Mouse (Mus musculus): ENCODE results near the gene Pptc7. TPM values are rescaled to one million over a fixed set of nuclear protein-coding genes. Genes with fewer than 3 reads are reported as not detected.
"Not testable (repeated sequence)": the region's sequence is repeated elsewhere in the genome, so short reads cannot be mapped to it uniquely, and the experiment has no call there.

Pptc7 gene
- polyA plus RNA-seq, 1 experiment from 2014 or later: 10.7 TPM

DNA sequence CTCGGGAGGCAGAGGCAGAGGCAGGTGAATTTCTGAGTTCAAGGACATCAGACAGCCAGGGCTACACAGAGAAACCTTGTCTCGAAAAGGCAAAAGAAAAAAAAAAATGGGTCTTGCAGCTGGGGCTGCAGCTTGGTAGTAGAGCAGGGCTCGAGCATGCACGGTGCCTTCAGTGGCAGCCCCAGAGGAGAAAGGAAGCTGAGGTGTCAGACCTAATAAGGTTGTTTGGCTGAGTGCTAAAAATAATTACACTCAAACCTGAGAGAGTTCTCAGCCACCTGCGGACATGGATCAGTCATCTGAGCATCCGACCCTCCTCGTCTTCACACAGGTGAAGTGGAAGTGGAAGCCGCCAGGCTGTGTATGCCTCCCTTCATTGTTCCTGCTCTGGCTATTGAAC lies 26.5 kb downstream of the Pptc7 start:
- no peak overlapping the region for H3K27ac ChIP-seq
- no peak overlapping the region for H3K4me2 ChIP-seq
- WGBS: 83% methylated on average over 8 of the region's 8 CpGs
- no peak for ATAC-seq (ENCODE audit: low FRiP score)
- no peak overlapping the region for H3K9ac ChIP-seq
- peaks cover 43% of the 10 kb centered on the region for H3K36me3 ChIP-seq (replicated peaks)
- H3K4me1 ChIP-seq: no peaks in the 10 kb centered on the region
- H3K27me3 ChIP-seq: no peaks in the 10 kb centered on the region
- H3K4me3 ChIP-seq (replicated peaks): no peak overlapping the region
- no peaks in the 10 kb centered on the region for H3K9me3 ChIP-seq

- no peak for ATAC-seq (ENCODE audit: low FRiP score)
- H3K4me2 ChIP-seq: no peak overlapping the region
- H3K9me3 ChIP-seq: no peaks in the 10 kb centered on the region
- H3K36me3 ChIP-seq (replicated peaks): peaks cover 48% of the 10 kb centered on the region
- H3K27ac ChIP-seq: 0 out of 2 replicates have a peak overlapping the region, but pooled peaks have one; percentile 5
- WGBS: 66% methylated on average over 7 of the region's 7 CpGs
- H3K9ac ChIP-seq: no peak overlapping the region
- no peaks in the 10 kb centered on the region for H3K4me1 ChIP-seq
- H3K4me3 ChIP-seq (replicated peaks): no peak overlapping the region
- no peaks in the 10 kb centered on the region for H3K27me3 ChIP-seq
Measured at GRCm38 (mm10) chr5:122311692-122312091, 27.5 kb downstream of the Pptc7 start.

DNA sequence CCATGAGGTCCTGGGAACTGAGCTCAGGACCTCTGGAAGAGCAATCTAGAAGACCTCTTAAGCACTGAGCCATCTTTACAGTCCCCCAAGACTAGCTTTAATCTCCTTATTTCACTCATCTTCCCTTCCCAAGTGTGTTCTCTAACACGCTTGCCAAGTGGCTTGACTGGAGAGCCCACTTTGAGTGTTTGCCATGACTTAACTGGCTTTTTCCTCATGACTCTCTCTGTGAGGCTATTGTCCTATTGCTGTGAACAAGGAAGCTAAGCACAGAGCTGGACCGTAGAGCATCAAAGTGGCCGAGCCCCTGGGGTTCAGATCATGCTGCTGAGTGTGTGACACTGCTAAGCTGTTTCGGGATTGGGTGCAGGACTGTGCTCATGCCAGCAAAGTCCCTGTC lies 28.2 kb downstream of the Pptc7 start:
- Histone ChIP-seq H3K27ac (no peak overlapping the region), H3K9ac (no peak overlapping the region), H3K9me3 (no peaks in the 10 kb centered on the region), H3K4me2 (no peak overlapping the region), H3K27me3 (no peaks in the 10 kb centered on the region), H3K4me1 (no peaks in the 10 kb centered on the region), H3K4me3 (replicated peaks) (no peak overlapping the region), H3K36me3 (replicated peaks) (peaks cover 54% of the 10 kb centered on the region)
- 83% methylated on average over 4 of the region's 4 CpGs for WGBS
- no peak for ATAC-seq (ENCODE audit: low FRiP score)

DNA sequence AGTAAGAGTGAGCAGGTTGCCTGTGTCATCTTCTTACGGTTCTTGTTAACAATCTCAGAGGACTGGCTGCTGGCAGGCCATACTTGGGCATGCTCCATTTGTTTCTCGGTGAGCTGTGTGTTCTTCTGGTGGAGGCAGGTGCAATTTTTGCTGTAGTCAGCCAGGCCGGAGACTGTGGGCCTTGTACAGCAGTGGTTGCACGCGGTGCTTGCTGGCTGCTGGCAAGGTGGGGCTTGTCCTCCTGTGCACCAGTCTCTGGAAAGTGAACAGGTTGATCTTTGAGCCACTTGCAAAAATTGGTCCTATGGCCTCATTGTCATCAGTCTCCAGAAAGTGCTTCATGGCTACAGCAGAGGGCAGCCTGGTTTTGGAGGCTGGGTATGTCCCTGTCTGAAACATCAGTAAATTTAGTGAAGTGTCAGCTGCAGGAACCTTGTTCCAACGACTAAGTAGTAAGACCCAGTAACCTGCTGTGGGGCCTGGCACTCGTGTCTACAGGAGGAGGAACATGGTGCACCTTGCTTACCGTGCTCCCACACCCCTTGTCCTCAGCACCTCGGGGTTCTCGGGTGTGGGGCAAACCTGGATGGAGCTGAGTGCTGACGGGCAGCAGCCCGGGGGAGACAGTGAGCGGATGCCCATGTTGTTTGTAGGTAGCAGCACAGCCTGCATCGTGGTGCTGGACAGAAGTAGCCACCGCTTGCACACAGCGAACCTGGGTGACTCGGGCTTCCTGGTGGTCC lies 28.9 kb downstream of the Pptc7 start:
- no peak for ATAC-seq (ENCODE audit: low FRiP score)
- Histone ChIP-seq H3K36me3 (replicated peaks) (peaks cover 53% of the 10 kb centered on the region), H3K9ac (no peak overlapping the region)

GRCm38 (mm10) chr5:122314966-122315667 lies 31.0 kb downstream of the Pptc7 start:
- ATAC-seq (ENCODE audit: low FRiP score): no peak
- Histone ChIP-seq H3K9ac (no peak overlapping the region), H3K36me3 (replicated peaks) (peaks cover 46% of the 10 kb centered on the region), H3K4me2 (no peak overlapping the region), H3K27ac (no peak overlapping the region), H3K27me3 (no peaks in the 10 kb centered on the region), H3K4me3 (replicated peaks) (no peak overlapping the region), H3K4me1 (no peaks in the 10 kb centered on the region), H3K9me3 (no peaks in the 10 kb centered on the region)
- 81% methylated on average over 20 of the region's 20 CpGs for WGBS

More for the DNA sequence above, 28.9 kb downstream of the Pptc7 start:
- Histone ChIP-seq H3K4me1 (no peaks in the 10 kb centered on the region), H3K9me3 (no peaks in the 10 kb centered on the region), H3K4me2 (no peak overlapping the region), H3K27me3 (no peaks in the 10 kb centered on the region), H3K27ac (no peak overlapping the region), H3K4me3 (replicated peaks) (no peak overlapping the region)
- WGBS: 92% methylated on average over 17 of the region's 17 CpGs

GRCm38 (mm10) chr5:122317329-122318045 lies 33.3 kb downstream of the Pptc7 start:
- Histone ChIP-seq H3K4me1 (no peaks in the 10 kb centered on the region), H3K4me3 (replicated peaks) (no peak overlapping the region), H3K9me3 (no peaks in the 10 kb centered on the region), H3K27me3 (no peaks in the 10 kb centered on the region), H3K27ac (no peak overlapping the region), H3K36me3 (replicated peaks) (peaks cover 52% of the 10 kb centered on the region), H3K4me2 (no peak overlapping the region), H3K9ac (no peak overlapping the region)
- WGBS: 85% methylated on average over 11 of the region's 11 CpGs
- no peak for ATAC-seq (ENCODE audit: low FRiP score)

DNA sequence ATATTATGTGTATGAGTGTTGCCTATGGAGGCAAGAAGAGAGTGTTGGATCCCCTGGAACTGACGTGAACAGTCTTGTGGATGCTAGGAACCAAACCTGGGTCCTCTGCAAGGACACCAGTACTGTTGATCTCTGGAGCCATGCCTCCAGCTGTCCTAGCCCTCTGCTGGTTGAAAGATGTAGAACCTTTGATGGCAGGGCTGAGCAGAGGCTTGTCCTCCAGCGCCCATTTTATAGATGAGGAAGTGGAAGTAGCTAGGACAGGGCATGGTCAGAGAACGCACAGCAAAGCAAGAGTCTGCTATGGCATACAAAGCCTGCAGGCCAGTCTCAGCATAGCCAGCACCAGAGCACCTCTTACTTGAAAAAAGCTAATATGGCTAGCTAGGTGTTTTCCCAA lies 33.9 kb downstream of the Pptc7 start:
- Histone ChIP-seq H3K4me2 (no peak overlapping the region), H3K27ac (no peak overlapping the region), H3K4me3 (replicated peaks) (no peak overlapping the region), H3K9ac (no peak overlapping the region), H3K9me3 (no peaks in the 10 kb centered on the region), H3K27me3 (no peaks in the 10 kb centered on the region), H3K4me1 (no peaks in the 10 kb centered on the region), H3K36me3 (replicated peaks) (peaks cover 52% of the 10 kb centered on the region)
- WGBS: 70% methylated on average over 3 of the region's 3 CpGs
- ATAC-seq (ENCODE audit: low FRiP score): no peak

- ATAC-seq (ENCODE audit: low FRiP score); H3K9me3 ChIP-seq; H3K4me1 ChIP-seq; H3K27ac ChIP-seq; H3K4me3 ChIP-seq (replicated peaks); H3K27me3 ChIP-seq; H3K4me2 ChIP-seq; H3K9ac ChIP-seq: not testable (repeated sequence)
- H3K36me3 ChIP-seq (replicated peaks): peaks cover 44% of the 10 kb centered on the region
- 69% methylated on average over 3 of the region's 3 CpGs for WGBS
Measured at GRCm38 (mm10) chr5:122318976-122319375, 34.8 kb downstream of the Pptc7 start.

GRCm38 (mm10) chr5:122319474-122320204 lies 35.5 kb downstream of the Pptc7 start:
- ATAC-seq (ENCODE audit: low FRiP score): no peak
- Histone ChIP-seq H3K4me2 (no peak overlapping the region), H3K4me1 (no peaks in the 10 kb centered on the region), H3K27ac (no peak overlapping the region), H3K9ac (no peak overlapping the region), H3K4me3 (replicated peaks) (no peak overlapping the region), H3K36me3 (replicated peaks) (peaks cover 47% of the 10 kb centered on the region), H3K9me3 (no peaks in the 10 kb centered on the region), H3K27me3 (no peaks in the 10 kb centered on the region)
- 82% methylated on average over 14 of the region's 14 CpGs for WGBS

DNA sequence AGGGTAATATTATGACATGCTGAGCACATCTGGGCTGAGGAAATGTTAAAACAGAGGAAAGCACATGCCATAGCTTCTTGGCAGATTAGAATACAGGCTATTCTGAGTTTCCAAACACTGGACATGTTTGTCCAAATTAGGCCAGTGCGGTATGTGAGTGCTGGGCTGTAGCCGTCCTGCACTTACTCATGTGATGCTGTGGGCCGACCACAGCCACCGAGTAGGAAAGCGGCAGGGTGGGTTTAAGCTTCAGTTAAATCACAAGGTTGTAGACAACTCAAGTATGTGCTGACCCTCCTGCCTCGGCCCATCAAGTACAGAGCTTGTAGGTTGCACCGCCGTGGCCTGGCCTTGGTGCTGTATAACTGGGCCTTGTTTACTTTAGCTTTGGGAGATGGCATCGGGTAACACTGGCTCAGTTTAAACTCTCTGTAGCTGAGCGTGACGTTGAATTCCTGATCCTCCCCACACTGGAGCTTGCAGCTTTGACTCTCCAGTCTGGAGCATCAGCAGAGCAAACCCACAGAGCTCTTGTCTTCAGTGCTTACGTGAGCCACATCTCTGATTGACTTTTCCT lies 36.1 kb downstream of the Pptc7 start:
- peaks cover 49% of the 10 kb centered on the region for H3K36me3 ChIP-seq (replicated peaks)
- H3K9ac ChIP-seq: no peak overlapping the region
- no peak for ATAC-seq (ENCODE audit: low FRiP score)
- no peak overlapping the region for H3K4me3 ChIP-seq (replicated peaks)
- H3K4me2 ChIP-seq: no peak overlapping the region
- no peaks in the 10 kb centered on the region for H3K27me3 ChIP-seq
- H3K4me1 ChIP-seq: no peaks in the 10 kb centered on the region
- 87% methylated on average over 12 of the region's 12 CpGs for WGBS
- no peak overlapping the region for H3K27ac ChIP-seq
- H3K9me3 ChIP-seq: no peaks in the 10 kb centered on the region

DNA sequence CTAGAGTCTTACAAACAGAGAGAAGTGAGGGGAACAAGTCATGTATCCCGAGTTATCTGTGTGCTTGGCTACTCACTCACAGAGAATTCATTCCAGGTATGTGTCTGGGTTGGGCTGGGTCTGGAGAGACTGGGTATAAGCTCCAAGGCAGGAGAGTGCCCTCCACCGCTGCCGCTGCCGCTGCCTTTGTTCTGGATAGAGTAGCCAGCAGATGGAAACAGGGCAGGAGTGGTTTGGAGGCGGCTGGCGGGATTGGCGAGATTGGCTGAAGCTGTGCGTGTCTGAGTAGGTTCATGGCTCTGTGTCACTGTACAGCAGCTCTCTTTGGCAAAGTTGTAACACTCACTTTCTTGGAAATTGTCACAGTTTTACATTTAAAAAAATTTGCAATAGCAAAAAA lies 39.4 kb downstream of the Pptc7 start:
- H3K9me3 ChIP-seq: no peaks in the 10 kb centered on the region
- H3K27me3 ChIP-seq: no peaks in the 10 kb centered on the region
- no peak overlapping the region for H3K9ac ChIP-seq
- no peaks in the 10 kb centered on the region for H3K4me1 ChIP-seq
- H3K4me2 ChIP-seq: no peak overlapping the region
- peaks cover 44% of the 10 kb centered on the region for H3K36me3 ChIP-seq (replicated peaks)
- 60% methylated on average over 8 of the region's 8 CpGs for WGBS
- H3K27ac ChIP-seq: no peak overlapping the region
- H3K4me3 ChIP-seq (replicated peaks): no peak overlapping the region
- ATAC-seq (ENCODE audit: low FRiP score): no peak

All from forebrain, embryonic 12.5 days (tissue).